Mouse (Mus musculus) adrenal gland, postnatal 25 days (tissue): ENCODE data around the gene Ago1. TPM values are rescaled to one million over a fixed set of nuclear protein-coding genes. Genes with fewer than 3 reads are reported as not detected.

Source experiments
- DNase-seq: peaks from one replicate; pipeline ENCODE4 v3.0.0; 2021; ENCODE audit warnings: mixed read lengths
- total RNA-seq: library from RNA; stranded (reverse); gene quantifications from 2 replicates; pipeline ENCODE4 v1.2.3, GENCODE M21; 2021

Gene Ago1
- total RNA-seq, 1 experiment from 2014 or later, result 47.1 TPM

GRCm38 (mm10) chr4:126469334-126469733 lies 951 bp upstream of the Ago1 start:
- DNase-seq, result no peak

- DNase-seq, result no peak
These were observed 542 bp upstream of the Ago1 start for GRCm38 (mm10) chr4:126468925-126469324.

GRCm38 (mm10) chr4:126467721-126468284 lies 580 bp downstream of the Ago1 start:
- peak; percentile 62 for DNase-seq

- no peak for DNase-seq
These were observed 2.1 kb downstream of the Ago1 start for GRCm38 (mm10) chr4:126466251-126466750.

GRCm38 (mm10) chr4:126465843-126466242 lies 2.5 kb downstream of the Ago1 start:
- no peak for DNase-seq

GRCm38 (mm10) chr4:126464892-126465235 lies 3.5 kb downstream of the Ago1 start:
- DNase-seq, result no peak

GRCm38 (mm10) chr4:126464189-126464891 lies 4.0 kb downstream of the Ago1 start:
- DNase-seq, result no peak

- no peak for DNase-seq
These were observed 12.9 kb downstream of the Ago1 start for GRCm38 (mm10) chr4:126455441-126455840.

- no peak for DNase-seq
These were observed 13.7 kb downstream of the Ago1 start for GRCm38 (mm10) chr4:126454547-126455254.

GRCm38 (mm10) chr4:126450268-126450667 lies 18.1 kb downstream of the Ago1 start:
- DNase-seq, result no peak

GRCm38 (mm10) chr4:126447126-126447525 lies 21.3 kb downstream of the Ago1 start:
- no peak for DNase-seq

GRCm38 (mm10) chr4:126444528-126444927 lies 23.9 kb downstream of the Ago1 start:
- DNase-seq, result no peak

- DNase-seq, result no peak
These were observed 30.1 kb downstream of the Ago1 start for GRCm38 (mm10) chr4:126438261-126438660.

GRCm38 (mm10) chr4:126436268-126436667 lies 32.1 kb downstream of the Ago1 start:
- DNase-seq, result no peak

GRCm38 (mm10) chr4:126434094-126434493 lies 34.3 kb downstream of the Ago1 start:
- DNase-seq, result no peak

- no peak for DNase-seq
These were observed 35.2 kb downstream of the Ago1 start for GRCm38 (mm10) chr4:126433175-126433574.

GRCm38 (mm10) chr4:126431746-126432145 lies 36.6 kb downstream of the Ago1 start:
- no peak for DNase-seq

- DNase-seq, result peak; percentile 97
These were observed 38.9 kb downstream of the Ago1 start, which contains the start of gene Ago3 for GRCm38 (mm10) chr4:126429347-126430079. Ago3 (minus strand) TSS chr4:126429556.

- no peak for DNase-seq
These were observed 39.6 kb downstream of the Ago1 start for GRCm38 (mm10) chr4:126428682-126429346.

- no peak for DNase-seq
These were observed 44.5 kb downstream of the Ago1 start for GRCm38 (mm10) chr4:126423866-126424265.

GRCm38 (mm10) chr4:126415707-126416106 lies 52.7 kb downstream of the Ago1 start:
- DNase-seq, result no peak

GRCm38 (mm10) chr4:126412526-126412925 lies 55.9 kb downstream of the Ago1 start:
- DNase-seq, result no peak
